Mouse (Mus musculus): Measurements from ENCODE around the gene Rpa1. TPM values are rescaled to one million over a fixed set of nuclear protein-coding genes. Genes with fewer than 3 reads are reported as not detected.

Rpa1 gene
- polyA plus RNA-seq, 1 experiment, result 62.8 TPM

DNA sequence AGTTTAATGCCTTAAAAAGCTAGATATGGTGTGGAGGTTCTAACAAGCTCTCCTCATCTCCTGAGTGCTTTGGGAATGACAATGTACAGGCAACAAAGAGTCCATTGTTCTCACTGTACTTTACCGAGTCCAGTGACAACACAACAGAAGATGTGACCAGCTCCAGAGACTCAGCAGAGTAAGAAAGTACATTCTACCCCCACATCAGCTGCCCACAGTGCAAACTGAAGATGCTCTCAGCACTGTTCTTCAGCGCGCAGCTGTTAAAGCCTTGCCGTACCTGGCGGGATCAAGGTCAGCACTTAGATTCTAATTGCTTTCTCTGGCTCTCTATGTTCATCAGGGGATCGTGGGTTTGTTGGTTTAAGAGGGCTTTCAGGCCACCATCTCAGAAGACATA lies 36.4 kb downstream of the Rpa1 start:
- peaks cover 80% of the 10 kb centered on the region for H3K36me3 ChIP-seq (ENCODE audit: control insufficient read depth, insufficient read depth, low read length)

DNA sequence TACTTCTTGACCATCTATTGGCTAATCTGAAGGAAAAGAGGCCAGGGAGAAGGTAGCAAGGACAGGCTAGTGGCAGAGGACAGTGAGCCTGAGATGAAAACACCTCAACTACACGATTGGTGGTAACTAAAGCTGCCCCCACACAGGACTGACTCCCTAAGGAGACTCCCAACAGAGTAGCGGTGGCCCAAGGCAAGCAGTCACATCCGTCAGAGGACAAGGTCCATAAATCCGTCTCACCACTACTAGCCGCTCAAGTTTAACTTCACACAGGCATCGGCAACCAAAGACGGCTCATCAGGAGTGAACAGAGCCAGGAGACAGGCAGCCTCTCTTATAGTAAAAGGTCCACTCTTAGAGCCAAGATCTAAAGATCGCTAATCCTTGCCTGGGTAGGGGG lies 37.3 kb downstream of the Rpa1 start:
- Histone ChIP-seq H3K4me3 (ENCODE audit: control insufficient read depth, insufficient read depth, low read length) (no peak overlapping the region), H3K27ac (ENCODE audit: control insufficient read depth, insufficient read depth, low read length) (no peak overlapping the region), H3K36me3 (ENCODE audit: control insufficient read depth, insufficient read depth, low read length) (peaks cover 85% of the 10 kb centered on the region), H3K4me1 (replicated peaks; ENCODE audit: control insufficient read depth, insufficient read depth, low read length) (no peaks in the 10 kb centered on the region), H3K27me3 (ENCODE audit: control insufficient read depth, insufficient read depth, low read length) (no peaks in the 10 kb centered on the region)
- 99% methylated on average over 8 of the region's 8 CpGs for WGBS
- DNase-seq, result no peak
- TF ChIP-seq POLR2A (IDR thresholded peaks at IDR 0.05; ENCODE audit: control insufficient read depth, extremely low read depth, insufficient read depth, low read length, poor library complexity), result no peak

More for the DNA sequence above, 36.4 kb downstream of the Rpa1 start:
- Histone ChIP-seq H3K27ac (ENCODE audit: control insufficient read depth, insufficient read depth, low read length) (no peak overlapping the region), H3K27me3 (ENCODE audit: control insufficient read depth, insufficient read depth, low read length) (no peaks in the 10 kb centered on the region), H3K4me3 (ENCODE audit: control insufficient read depth, insufficient read depth, low read length) (no peak overlapping the region), H3K4me1 (replicated peaks; ENCODE audit: control insufficient read depth, insufficient read depth, low read length) (0 out of 2 replicates have a peak, but pooled peaks cover 2% of the 10 kb centered on the region)
- TF ChIP-seq CTCF (IDR thresholded peaks at IDR 0.05; ENCODE audit: borderline replicate concordance, control insufficient read depth, extremely low read depth, insufficient read depth, low read length, poor library complexity) (no peak), POLR2A (IDR thresholded peaks at IDR 0.05; ENCODE audit: control insufficient read depth, extremely low read depth, insufficient read depth, low read length, poor library complexity) (no peak)
- no peak for DNase-seq
- WGBS, result over 99% methylated on average over 6 of the region's 6 CpGs

DNA sequence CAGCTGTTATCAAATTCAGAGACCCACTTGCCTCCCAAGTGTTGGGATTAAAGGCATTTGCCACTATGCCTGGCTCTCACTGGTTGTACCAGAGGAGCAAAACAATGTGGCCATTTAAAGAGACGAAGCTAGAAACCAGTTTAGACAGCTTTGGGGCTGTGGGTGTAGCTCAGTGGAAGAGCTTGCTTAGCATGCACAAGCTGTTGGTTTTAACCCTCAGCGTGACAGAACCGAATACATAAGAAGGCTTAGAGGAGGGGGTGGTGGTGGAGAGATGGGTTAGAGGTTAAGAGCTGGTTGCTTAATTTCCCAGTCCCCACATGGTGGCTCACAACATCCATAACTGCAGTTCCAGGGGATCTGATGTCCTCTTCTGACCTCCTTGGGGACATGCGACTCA lies 39.5 kb downstream of the Rpa1 start:
- peaks cover 93% of the 10 kb centered on the region for H3K36me3 ChIP-seq (ENCODE audit: control insufficient read depth, insufficient read depth, low read length)
- no peak overlapping the region for H3K27ac ChIP-seq (ENCODE audit: control insufficient read depth, insufficient read depth, low read length)
- DNase-seq, result no peak
- H3K4me1 ChIP-seq (replicated peaks; ENCODE audit: control insufficient read depth, insufficient read depth, low read length), result no peaks in the 10 kb centered on the region
- H3K4me3 ChIP-seq (ENCODE audit: control insufficient read depth, insufficient read depth, low read length), result no peak overlapping the region
- TF ChIP-seq CTCF (IDR thresholded peaks at IDR 0.05; ENCODE audit: borderline replicate concordance, control insufficient read depth, extremely low read depth, insufficient read depth, low read length, poor library complexity) (no peak), POLR2A (IDR thresholded peaks at IDR 0.05; ENCODE audit: control insufficient read depth, extremely low read depth, insufficient read depth, low read length, poor library complexity) (no peak)
- H3K27me3 ChIP-seq (ENCODE audit: control insufficient read depth, insufficient read depth, low read length), result no peaks in the 10 kb centered on the region
- 98% methylated on average over 4 of the region's 4 CpGs for WGBS

GRCm38 (mm10) chr11:75304797-75305196 lies 43.3 kb downstream of the Rpa1 start:
- Histone ChIP-seq H3K27me3 (ENCODE audit: control insufficient read depth, insufficient read depth, low read length) (no peaks in the 10 kb centered on the region), H3K4me1 (replicated peaks; ENCODE audit: control insufficient read depth, insufficient read depth, low read length) (no peaks in the 10 kb centered on the region), H3K4me3 (ENCODE audit: control insufficient read depth, insufficient read depth, low read length) (no peak overlapping the region), H3K36me3 (ENCODE audit: control insufficient read depth, insufficient read depth, low read length) (peaks cover 92% of the 10 kb centered on the region), H3K27ac (ENCODE audit: control insufficient read depth, insufficient read depth, low read length) (no peak overlapping the region)
- TF ChIP-seq POLR2A (IDR thresholded peaks at IDR 0.05; ENCODE audit: control insufficient read depth, extremely low read depth, insufficient read depth, low read length, poor library complexity), result no peak
- no peak for TF ChIP-seq CTCF (IDR thresholded peaks at IDR 0.05; ENCODE audit: borderline replicate concordance, control insufficient read depth, extremely low read depth, insufficient read depth, low read length, poor library complexity)
- WGBS, result 94% methylated on average over 9 of the region's 9 CpGs
- no peak for DNase-seq

DNA sequence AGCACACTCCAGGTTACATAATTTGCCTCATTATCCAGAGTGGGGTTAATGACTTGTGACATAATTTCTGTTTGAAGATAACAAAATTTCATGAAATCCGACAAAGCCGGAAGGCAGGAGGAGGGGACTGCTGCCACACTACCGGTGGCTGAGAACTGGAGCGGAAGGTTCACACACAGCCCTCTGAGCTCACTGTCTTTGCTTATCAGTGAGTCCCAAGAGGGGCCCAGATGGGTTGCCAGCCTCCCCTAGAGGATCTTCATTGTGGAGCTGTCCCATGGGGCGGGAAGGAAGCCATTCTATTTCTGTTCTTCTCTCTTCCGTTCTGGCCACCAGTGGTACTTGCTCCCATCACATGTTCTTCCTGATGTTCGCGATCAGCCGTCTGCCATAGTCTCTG lies 47.2 kb downstream of the Rpa1 start:
- 94% methylated on average over 9 of the region's 9 CpGs for WGBS
- no peak overlapping the region for H3K27ac ChIP-seq (ENCODE audit: control insufficient read depth, insufficient read depth, low read length)
- no peak for TF ChIP-seq CTCF (IDR thresholded peaks at IDR 0.05; ENCODE audit: borderline replicate concordance, control insufficient read depth, extremely low read depth, insufficient read depth, low read length, poor library complexity)
- no peak for TF ChIP-seq POLR2A (IDR thresholded peaks at IDR 0.05; ENCODE audit: control insufficient read depth, extremely low read depth, insufficient read depth, low read length, poor library complexity)

DNA sequence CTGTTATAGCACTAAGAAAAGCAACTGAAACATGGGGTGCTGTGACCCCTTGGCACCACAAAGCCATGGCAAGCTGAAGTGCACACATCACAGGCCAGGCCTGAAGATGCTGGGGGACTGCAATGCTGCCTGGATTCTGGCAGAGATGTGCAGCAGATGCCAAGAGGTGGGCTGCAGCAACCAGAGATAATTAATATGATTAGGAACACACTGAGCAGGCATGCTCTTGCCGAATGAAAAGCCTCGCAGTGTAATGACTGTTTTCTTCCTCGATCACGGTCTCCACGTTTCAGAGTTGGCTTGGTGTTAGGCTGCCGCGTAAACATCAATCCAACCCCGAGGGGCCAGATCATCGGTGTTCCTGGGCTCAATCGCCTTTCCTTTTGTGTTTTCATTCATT lies 48.3 kb downstream of the Rpa1 start:
- DNase-seq, result no peak
- TF ChIP-seq POLR2A (IDR thresholded peaks at IDR 0.05; ENCODE audit: control insufficient read depth, extremely low read depth, insufficient read depth, low read length, poor library complexity), result no peak
- no peak for TF ChIP-seq CTCF (IDR thresholded peaks at IDR 0.05; ENCODE audit: borderline replicate concordance, control insufficient read depth, extremely low read depth, insufficient read depth, low read length, poor library complexity)
- Histone ChIP-seq H3K4me1 (replicated peaks; ENCODE audit: control insufficient read depth, insufficient read depth, low read length) (no peaks in the 10 kb centered on the region), H3K27me3 (ENCODE audit: control insufficient read depth, insufficient read depth, low read length) (no peaks in the 10 kb centered on the region), H3K36me3 (ENCODE audit: control insufficient read depth, insufficient read depth, low read length) (peaks cover 51% of the 10 kb centered on the region), H3K27ac (ENCODE audit: control insufficient read depth, insufficient read depth, low read length) (no peak overlapping the region), H3K4me3 (ENCODE audit: control insufficient read depth, insufficient read depth, low read length) (no peak overlapping the region)
- 95% methylated on average over 10 of the region's 10 CpGs for WGBS

More for the DNA sequence above, 47.2 kb downstream of the Rpa1 start:
- H3K27me3 ChIP-seq (ENCODE audit: control insufficient read depth, insufficient read depth, low read length), result no peaks in the 10 kb centered on the region
- DNase-seq, result no peak
- no peaks in the 10 kb centered on the region for H3K4me1 ChIP-seq (replicated peaks; ENCODE audit: control insufficient read depth, insufficient read depth, low read length)
- H3K36me3 ChIP-seq (ENCODE audit: control insufficient read depth, insufficient read depth, low read length), result peaks cover 63% of the 10 kb centered on the region
- no peak overlapping the region for H3K4me3 ChIP-seq (ENCODE audit: control insufficient read depth, insufficient read depth, low read length)

- TF ChIP-seq POLR2A (IDR thresholded peaks at IDR 0.05; ENCODE audit: control insufficient read depth, extremely low read depth, insufficient read depth, low read length, poor library complexity), result no peak
- no peak for TF ChIP-seq CTCF (IDR thresholded peaks at IDR 0.05; ENCODE audit: borderline replicate concordance, control insufficient read depth, extremely low read depth, insufficient read depth, low read length, poor library complexity)
- peaks cover 40% of the 10 kb centered on the region for H3K36me3 ChIP-seq (ENCODE audit: control insufficient read depth, insufficient read depth, low read length)
- H3K4me1 ChIP-seq (replicated peaks; ENCODE audit: control insufficient read depth, insufficient read depth, low read length), result no peaks in the 10 kb centered on the region
- no peaks in the 10 kb centered on the region for H3K27me3 ChIP-seq (ENCODE audit: control insufficient read depth, insufficient read depth, low read length)
- 83% methylated on average over 11 of the region's 11 CpGs for WGBS
- no peak overlapping the region for H3K4me3 ChIP-seq (ENCODE audit: control insufficient read depth, insufficient read depth, low read length)
- DNase-seq, result no peak
- no peak overlapping the region for H3K27ac ChIP-seq (ENCODE audit: control insufficient read depth, insufficient read depth, low read length)
These were observed 49.6 kb downstream of the Rpa1 start for GRCm38 (mm10) chr11:75298491-75298890.
